Mouse (Mus musculus): ENCODE measurements around the gene Mogat1.
"Not testable (repeated sequence)": the region's sequence is repeated elsewhere in the genome, so short reads cannot be mapped to it uniquely, and the experiment has no call there.

Mogat1 gene

DNA sequence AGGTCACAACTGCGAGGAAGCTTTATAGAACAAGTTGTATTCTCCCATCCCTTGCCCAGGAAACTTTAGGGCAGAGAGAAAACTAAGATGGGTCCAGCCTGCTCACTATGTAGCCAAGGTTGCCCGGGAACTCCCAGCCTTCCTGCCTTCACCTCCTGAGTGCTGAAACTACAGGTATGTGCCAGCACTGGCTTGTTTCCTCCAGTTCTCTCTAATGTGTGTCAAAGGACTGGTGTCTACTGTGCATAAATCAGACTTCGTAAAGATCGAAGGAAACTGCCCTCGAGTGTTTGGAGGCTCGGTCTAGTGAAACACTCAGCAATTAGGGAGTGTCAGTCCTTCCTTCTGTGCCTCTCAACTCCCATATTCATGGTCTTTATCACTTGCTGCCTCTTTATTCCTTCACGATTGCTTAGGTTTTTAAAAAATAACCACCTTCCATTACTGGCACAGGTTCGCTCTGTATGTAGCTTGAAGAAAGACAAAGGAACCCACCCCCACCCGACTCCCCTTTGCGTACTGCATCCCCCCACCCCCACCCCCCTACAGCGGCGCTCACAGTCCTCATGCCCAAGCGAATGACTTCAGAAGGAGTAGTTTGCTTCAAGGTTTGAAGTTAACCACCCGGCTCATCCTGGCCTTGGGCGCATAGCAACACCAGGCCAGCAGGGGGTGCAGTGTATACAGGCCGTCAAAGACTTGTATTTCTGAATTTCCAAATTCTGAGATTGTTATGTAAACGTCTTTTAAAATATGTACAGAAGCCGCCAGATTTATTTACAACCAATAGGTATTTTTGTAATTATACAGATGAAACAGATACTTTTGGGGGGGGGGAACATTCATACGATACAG, 25.7 kb downstream of the Mogat1 start:
- DNase-seq (ENCODE audit: low read depth, low spot score): peak; percentile 61

- peak; percentile 86 for DNase-seq (ENCODE audit: low read depth, low spot score)
Measured at GRCm38 (mm10) chr1:78537494-78538010, 26.8 kb downstream of the Mogat1 start.

GRCm38 (mm10) chr1:78538396-78538795, 27.6 kb downstream of the Mogat1 start:
- DNase-seq (ENCODE audit: low read depth, low spot score): peak; percentile 33

GRCm38 (mm10) chr1:78539166-78539565, 28.4 kb downstream of the Mogat1 start:
- DNase-seq (ENCODE audit: low read depth, low spot score): peak; percentile 23

DNA sequence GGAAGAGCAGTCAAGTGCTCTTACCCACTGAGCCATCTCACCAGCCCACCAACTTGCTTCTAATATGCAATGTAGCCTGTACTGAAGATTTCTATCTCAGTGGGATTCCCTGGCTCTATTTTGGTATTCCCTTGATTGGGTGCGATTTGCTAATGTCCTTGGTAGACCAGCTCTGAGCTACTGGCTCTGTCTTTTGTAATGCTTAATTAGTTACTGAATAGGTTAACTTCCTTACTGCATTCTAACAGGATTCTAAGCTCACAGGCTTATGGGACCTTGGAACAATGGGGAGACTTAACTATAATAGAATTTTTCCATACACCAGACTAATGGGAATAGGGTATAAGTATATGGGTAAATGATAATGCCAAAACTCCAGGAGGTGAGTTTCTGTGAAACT, 32.8 kb downstream of the Mogat1 start:
- DNase-seq (ENCODE audit: low read depth, low spot score): not testable (repeated sequence)

- DNase-seq (ENCODE audit: low read depth, low spot score): no peak
Measured at GRCm38 (mm10) chr1:78546258-78546657, 35.5 kb downstream of the Mogat1 start.

GRCm38 (mm10) chr1:78548961-78549360, 38.2 kb downstream of the Mogat1 start:
- no peak for DNase-seq (ENCODE audit: low read depth, low spot score)

GRCm38 (mm10) chr1:78554012-78554666, 43.3 kb downstream of the Mogat1 start:
- no peak for DNase-seq (ENCODE audit: low read depth, low spot score)

DNA sequence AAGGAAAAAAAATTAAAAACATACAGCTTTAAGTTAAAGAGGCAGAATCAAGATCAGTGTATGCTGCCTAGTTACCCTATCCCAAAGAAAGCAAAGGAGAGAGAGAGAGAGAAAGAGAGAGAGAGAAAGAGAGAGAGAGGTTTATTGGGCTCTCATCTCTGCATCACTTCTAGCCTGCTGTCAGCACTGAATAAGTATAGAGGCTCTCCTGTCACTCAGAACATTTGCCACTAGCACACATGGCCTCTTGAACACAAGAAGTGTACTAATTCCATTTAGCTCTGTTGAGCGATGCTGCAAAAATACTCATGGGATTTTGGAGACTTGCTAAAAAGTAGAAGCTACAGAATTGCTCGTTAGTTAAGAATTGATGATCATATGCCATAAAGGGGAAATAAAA, 56.2 kb downstream of the Mogat1 start:
- DNase-seq (ENCODE audit: low read depth, low spot score): no peak

DNA sequence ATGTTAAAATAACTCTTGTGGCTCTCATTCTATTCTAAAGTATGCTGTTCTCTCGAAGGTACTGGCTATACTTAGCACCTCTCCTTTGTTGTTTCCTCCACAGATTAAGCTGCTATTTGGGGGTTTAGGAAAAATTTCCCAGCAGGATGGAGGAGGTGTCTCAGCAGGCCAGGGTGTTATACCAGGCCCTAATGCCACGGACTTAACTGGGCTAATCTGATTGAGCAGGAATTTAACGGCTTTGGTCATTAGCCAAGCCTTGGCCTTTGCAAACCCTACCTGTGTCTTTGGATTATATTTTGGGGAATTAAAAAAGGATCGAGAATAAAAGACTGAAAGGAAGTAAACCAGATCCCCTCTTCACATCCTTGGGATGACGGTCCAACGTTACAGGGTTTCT, 56.6 kb downstream of the Mogat1 start:
- DNase-seq (ENCODE audit: low read depth, low spot score): no peak

DNA sequence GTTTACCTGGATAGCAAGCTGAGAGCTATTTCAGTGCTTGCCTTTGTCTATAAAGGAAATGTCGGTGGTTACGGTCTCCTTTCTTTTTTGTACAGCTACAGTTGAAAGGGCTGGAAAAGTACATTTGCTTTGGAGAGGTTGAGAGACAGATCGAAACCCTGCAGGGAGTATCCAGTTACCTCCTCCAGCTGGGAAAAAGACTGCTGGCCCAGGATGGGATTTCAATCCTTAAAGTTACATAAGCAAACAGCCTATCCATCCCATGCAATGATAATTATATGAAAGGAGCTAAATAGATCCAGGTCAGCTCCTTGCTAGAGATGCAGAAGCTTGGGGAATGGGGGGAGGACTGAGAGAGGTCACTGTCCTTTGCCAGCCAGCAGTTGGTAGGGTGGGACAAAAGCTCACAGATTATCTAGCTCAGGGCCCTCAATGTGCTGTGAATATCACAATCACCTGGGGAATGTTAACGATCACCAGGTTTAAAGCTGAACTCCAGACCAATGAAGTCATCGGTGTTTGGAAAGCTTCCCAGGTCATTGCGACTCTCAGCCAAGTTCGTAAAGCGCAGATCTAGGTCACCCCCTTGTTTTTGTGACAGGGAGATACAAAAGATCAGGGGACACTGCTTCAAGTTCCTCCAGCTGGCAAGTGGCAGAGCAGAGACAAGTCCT, 57.2 kb downstream of the Mogat1 start:
- peak; percentile 43 for DNase-seq (ENCODE audit: low read depth, low spot score)

DNA sequence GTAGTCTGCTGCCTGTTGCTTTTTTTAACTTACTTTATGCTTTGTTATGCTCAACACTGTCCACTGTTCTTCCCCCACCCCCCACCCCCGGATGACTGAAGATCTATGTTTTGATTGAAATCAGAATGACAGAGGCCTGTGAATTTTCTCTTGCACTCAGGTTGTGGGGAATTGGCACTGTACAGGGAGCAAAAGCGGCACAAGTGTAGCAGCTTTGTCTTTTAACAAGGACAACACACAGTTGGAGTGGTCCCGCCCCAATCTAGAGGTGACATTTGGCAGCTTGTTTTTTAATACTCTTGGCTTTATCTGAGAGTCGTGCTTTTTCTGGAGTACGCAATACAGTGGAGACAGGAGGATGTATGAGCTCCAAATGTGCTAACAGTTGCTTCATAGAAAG, 58.8 kb downstream of the Mogat1 start:
- DNase-seq (ENCODE audit: low read depth, low spot score): no peak

GRCm38 (mm10) chr1:78585080-78585479, 74.3 kb downstream of the Mogat1 start:
- no peak for DNase-seq (ENCODE audit: low read depth, low spot score)

DNA sequence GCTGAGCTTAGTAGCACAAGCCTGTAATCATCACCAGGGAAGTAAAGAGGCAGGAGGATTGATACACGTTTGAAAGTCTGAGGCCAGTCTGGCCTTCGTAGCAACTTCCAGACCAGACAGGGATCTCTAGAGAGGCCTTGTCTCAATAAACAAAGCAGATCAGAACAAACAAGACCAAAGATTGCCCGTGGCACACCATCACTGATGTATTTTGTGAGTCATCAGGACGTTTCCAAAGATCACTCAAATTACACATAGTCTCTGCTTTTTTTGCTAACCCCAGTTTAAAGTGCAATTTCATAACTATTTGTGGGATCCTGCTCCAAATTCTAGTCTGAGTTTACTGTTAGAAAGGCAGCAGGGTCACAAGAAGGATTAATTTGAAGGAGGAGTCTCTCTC, 76.2 kb downstream of the Mogat1 start:
- no peak for DNase-seq (ENCODE audit: low read depth, low spot score)
